In genomic region chr3:95689171-95689915, GRCm38 (mm10) we compare ENCODE assay signal across 10 mouse cellular contexts. TPM values are rescaled to one million over a fixed set of nuclear protein-coding genes. Genes with fewer than 3 reads are reported as not detected.
DNase-seq lines count a peak whose midpoint lies in the region; ATAC-seq lines count a peak whose summit lies in the region.
"Had no signal": no experiment of that assay in that cellular context is flagged by ENCODE, and none has a peak within 500 bp of the region (broad histone marks: within the 10 kb centered on the region; RNA-seq: fewer than 3 reads in every experiment).

No protein-coding gene starts in this region.

- no peaks in the 10 kb centered on the region for H3K9me3 ChIP-seq in hindbrain, embryonic 11.5 days (ENCODE audit: control insufficient read depth, low read length)
- H3K9me3 ChIP-seq in hindbrain, embryonic 16.5 days (ENCODE audit: control insufficient read depth, low read length), result no peaks in the 10 kb centered on the region
- H3K9me3 ChIP-seq in heart, embryonic 16.5 days (replicated peaks; ENCODE audit: control insufficient read depth, low read length), result 0 out of 2 replicates have a peak, but pooled peaks cover 2% of the 10 kb centered on the region
- H3K9me3 ChIP-seq: liver, embryonic 13.5 days; neural tube, embryonic 12.5 days had no signal

- H3K27me3 ChIP-seq in hindbrain, embryonic 11.5 days (ENCODE audit: control insufficient read depth, insufficient read depth, low read length), result peaks cover 4% of the 10 kb centered on the region
- H3K27me3 ChIP-seq in hindbrain, embryonic 16.5 days (replicated peaks; ENCODE audit: control insufficient read depth, insufficient read depth, low read length), result no peaks in the 10 kb centered on the region
- no peaks in the 10 kb centered on the region for H3K27me3 ChIP-seq in heart, embryonic 16.5 days (ENCODE audit: control insufficient read depth, insufficient read depth, low read length)

- no peak overlapping the region for H3K27ac ChIP-seq in hindbrain, embryonic 11.5 days (ENCODE audit: low read depth, low read length)
- H3K27ac ChIP-seq in hindbrain, embryonic 16.5 days (ENCODE audit: low read depth, low read length), result no peak overlapping the region
- peak overlapping the region; percentile 92 for H3K27ac ChIP-seq in heart, embryonic 16.5 days (ENCODE audit: low read length)
- H3K27ac ChIP-seq: liver, embryonic 13.5 days; neural tube, embryonic 12.5 days had no signal

- H3K9ac ChIP-seq in hindbrain, embryonic 11.5 days (ENCODE audit: low read depth, low read length), result no peak overlapping the region
- H3K9ac ChIP-seq in hindbrain, embryonic 16.5 days (ENCODE audit: low read depth, low read length), result no peak overlapping the region
- H3K9ac ChIP-seq in heart, embryonic 16.5 days (ENCODE audit: low read length), result peak overlapping the region; percentile 34; the same call in 1 of the 2 replicates
- H3K9ac ChIP-seq: liver, embryonic 13.5 days; neural tube, embryonic 12.5 days had no signal

- peaks cover 7% of the 10 kb centered on the region for H3K4me1 ChIP-seq in hindbrain, embryonic 11.5 days (replicated peaks; ENCODE audit: control insufficient read depth, insufficient read depth, low read length)
- H3K4me1 ChIP-seq in hindbrain, embryonic 16.5 days (ENCODE audit: control insufficient read depth, insufficient read depth, low read depth, low read length), result peaks cover 12% of the 10 kb centered on the region
- H3K4me1 ChIP-seq in heart, embryonic 16.5 days (ENCODE audit: control insufficient read depth, insufficient read depth, low read length), result peaks cover 70% of the 10 kb centered on the region

- H3K36me3 ChIP-seq in hindbrain, embryonic 11.5 days (ENCODE audit: control insufficient read depth, insufficient read depth, low read length), result no peaks in the 10 kb centered on the region
- H3K36me3 ChIP-seq in hindbrain, embryonic 16.5 days (ENCODE audit: control insufficient read depth, insufficient read depth, low read length), result no peaks in the 10 kb centered on the region
- H3K36me3 ChIP-seq in heart, embryonic 16.5 days (ENCODE audit: control insufficient read depth, insufficient read depth), result no peaks in the 10 kb centered on the region

- no peak overlapping the region for H3K4me2 ChIP-seq in hindbrain, embryonic 11.5 days (replicated peaks; ENCODE audit: low read depth, low read length)
- no peak overlapping the region for H3K4me2 ChIP-seq in hindbrain, embryonic 16.5 days (ENCODE audit: low read length)
- H3K4me2 ChIP-seq in heart, embryonic 16.5 days (ENCODE audit: low read depth, low read length), result peak overlapping the region; percentile 27
- H3K4me2 ChIP-seq: liver, embryonic 13.5 days; neural tube, embryonic 12.5 days had no signal

- no peak for ATAC-seq in hindbrain, embryonic 11.5 days (ENCODE audit: low FRiP score)
- ATAC-seq in hindbrain, embryonic 16.5 days, result no peak
- ATAC-seq in heart, embryonic 16.5 days (replicated peaks; ENCODE audit: extremely low read depth, insufficient read depth, low FRiP score), result peak; percentile 67
- ATAC-seq in activated CD4-positive, CD25-positive, alpha-beta regulatory T cell, adult 4 months, result no peak

- peak; percentile 31 for DNase-seq in hindbrain, embryonic 11.5 days (ENCODE audit: low spot score)
- DNase-seq in urinary bladder, postnatal 25 days (ENCODE audit: low spot score), result peak; percentile 4
- DNase-seq in urinary bladder, postnatal 14 days (ENCODE audit: low spot score), result no peak
- DNase-seq in thymus, adult 18-20 months, result no peak
- DNase-seq in ovary, postnatal 36 days (ENCODE audit: low spot score), result no peak
- DNase-seq: liver, embryonic 13.5 days had no signal

- WGBS in hindbrain, embryonic 11.5 days, result 39% methylated on average over 11 of the region's 11 CpGs
- 33% methylated on average over 11 of the region's 11 CpGs for WGBS in hindbrain, embryonic 16.5 days
- WGBS in heart, embryonic 16.5 days, result 12% methylated on average over 11 of the region's 11 CpGs

- H3K4me3 ChIP-seq in hindbrain, embryonic 11.5 days (ENCODE audit: low read depth, low read length), result no peak overlapping the region
- H3K4me3 ChIP-seq in hindbrain, embryonic 16.5 days (ENCODE audit: low read length), result no peak overlapping the region
- no peak overlapping the region for H3K4me3 ChIP-seq in heart, embryonic 16.5 days (ENCODE audit: low read length)
- H3K4me3 ChIP-seq: liver, embryonic 13.5 days; neural tube, embryonic 12.5 days had no signal

RNA-seq across cellular contexts. Expression of gene Adamtsl4, which starts 1.6 kb away (rescaled TPM):
- 0.14 and 0.80 TPM in 2 replicates for polyA plus RNA-seq in hindbrain, embryonic 11.5 days (2014; fragmentation: Nextera tagmentation; extraction: Ambion mirVana)
- polyA plus RNA-seq in hindbrain, embryonic 16.5 days (2015; fragmentation: Nextera tagmentation; extraction: Ambion mirVana), result 1.4 and 2.4 TPM in 2 replicates
- 8.5 and 13.7 TPM in 2 replicates for polyA plus RNA-seq in heart, embryonic 16.5 days (2015; fragmentation: Nextera tagmentation; extraction: Ambion mirVana)
- polyA plus RNA-seq in activated CD4-positive, CD25-positive, alpha-beta regulatory T cell, adult 4 months (2017; shearing (Covaris generic)), result 1 to 10 TPM; 3.2 to 3.5 TPM

RNA-seq across cellular contexts. Expression of gene Mcl1, which starts 30.8 kb away (rescaled TPM):
- 76.1 and 87.4 TPM in 2 replicates for polyA plus RNA-seq in hindbrain, embryonic 11.5 days (2014; fragmentation: Nextera tagmentation; extraction: Ambion mirVana)
- polyA plus RNA-seq in hindbrain, embryonic 16.5 days (2015; fragmentation: Nextera tagmentation; extraction: Ambion mirVana), result 20.2 and 39.4 TPM in 2 replicates
- 31.9 and 38.3 TPM in 2 replicates for polyA plus RNA-seq in heart, embryonic 16.5 days (2015; fragmentation: Nextera tagmentation; extraction: Ambion mirVana)
- 10 to 100 TPM; 62.9 to 76.7 TPM for polyA plus RNA-seq in activated CD4-positive, CD25-positive, alpha-beta regulatory T cell, adult 4 months (2017; shearing (Covaris generic))

RNA-seq across cellular contexts. Expression of gene Ecm1, which starts 50.0 kb away (rescaled TPM):
- 13.3 and 14.3 TPM in 2 replicates for polyA plus RNA-seq in hindbrain, embryonic 11.5 days (2014; fragmentation: Nextera tagmentation; extraction: Ambion mirVana)
- polyA plus RNA-seq in hindbrain, embryonic 16.5 days (2015; fragmentation: Nextera tagmentation; extraction: Ambion mirVana), result 10.3 and 12.8 TPM in 2 replicates
- polyA plus RNA-seq in heart, embryonic 16.5 days (2015; fragmentation: Nextera tagmentation; extraction: Ambion mirVana), result 44.1 and 49.2 TPM in 2 replicates
- 100 to 1,000 TPM; 115 to 149 TPM for polyA plus RNA-seq in activated CD4-positive, CD25-positive, alpha-beta regulatory T cell, adult 4 months (2017; shearing (Covaris generic))

Comparison
In these comparisons a context has a peak if more than half of its experiments do, and no peak if none do; other contexts are left out.
1. DNase-seq: peak in hindbrain, embryonic 11.5 days (single experiment) and urinary bladder, postnatal 25 days (single experiment); none in urinary bladder, postnatal 14 days (single experiment), thymus, adult 18-20 months (0 of 2) and ovary, postnatal 36 days (single experiment).